Mouse (Mus musculus): ENCODE results near the gene Trpc4ap. TPM values are rescaled to one million over a fixed set of nuclear protein-coding genes. Genes with fewer than 3 reads are reported as not detected.

Trpc4ap gene
- total and polyA plus RNA-seq, 3 experiments = 57.4 to 110 (median 80.5) TPM

DNA sequence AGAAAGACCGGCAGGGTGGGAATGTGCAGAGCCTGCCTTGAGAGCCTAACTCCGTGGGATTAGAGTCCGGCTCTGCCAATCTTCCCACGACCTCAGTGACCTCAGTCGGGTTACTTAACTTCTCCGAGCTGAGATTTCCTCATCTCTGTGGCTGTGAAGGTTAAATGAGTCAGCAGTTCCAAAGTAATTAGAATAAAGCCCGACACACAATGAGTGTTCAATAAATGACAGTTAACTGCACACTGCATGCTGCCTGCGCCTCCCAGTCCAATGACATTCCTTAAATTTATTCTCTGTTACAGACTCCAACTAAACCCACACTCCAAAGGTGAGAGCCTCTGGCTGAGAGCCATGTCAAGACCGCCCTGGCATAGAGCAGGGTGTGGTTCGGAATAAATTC, 106.7 kb downstream of the Trpc4ap start:
- Histone ChIP-seq H3K4me1 (ENCODE audit: insufficient read depth, low read depth, low read length) (peaks cover 47% of the 10 kb centered on the region), H3K9me3 (replicated peaks) (no peaks in the 10 kb centered on the region), H3K36me3 (replicated peaks) (peaks cover 58% of the 10 kb centered on the region), H3K4me3 (ENCODE audit: low read depth, low read length) (no peak overlapping the region), H3K27me3 (ENCODE audit: insufficient read depth, low read length) (no peaks in the 10 kb centered on the region)
- TF ChIP-seq GATA2 (IDR thresholded peaks at IDR 0.05; ENCODE audit: borderline replicate concordance, low read depth, low read length) (no peak), GATA1 (IDR thresholded peaks at IDR 0.05; ENCODE audit: borderline replicate concordance, low read length) (no peak), POLR2AphosphoS5 (IDR thresholded peaks at IDR 0.05; ENCODE audit: insufficient replicate concordance, low read depth, low read length) (no peak), CTCF (IDR thresholded peaks at IDR 0.05; ENCODE audit: low read depth, low read length) (no peak), TAL1 (conservative IDR thresholded peaks at IDR 0.05; ENCODE audit: low read depth, low read length) (no peak)
- no peak for ATAC-seq (ENCODE audit: extremely low read depth, insufficient number of reproducible peaks, low FRiP score, poor library complexity, severe bottlenecking)
- DNase-seq (ENCODE audit: low spot score) = no peak

DNA sequence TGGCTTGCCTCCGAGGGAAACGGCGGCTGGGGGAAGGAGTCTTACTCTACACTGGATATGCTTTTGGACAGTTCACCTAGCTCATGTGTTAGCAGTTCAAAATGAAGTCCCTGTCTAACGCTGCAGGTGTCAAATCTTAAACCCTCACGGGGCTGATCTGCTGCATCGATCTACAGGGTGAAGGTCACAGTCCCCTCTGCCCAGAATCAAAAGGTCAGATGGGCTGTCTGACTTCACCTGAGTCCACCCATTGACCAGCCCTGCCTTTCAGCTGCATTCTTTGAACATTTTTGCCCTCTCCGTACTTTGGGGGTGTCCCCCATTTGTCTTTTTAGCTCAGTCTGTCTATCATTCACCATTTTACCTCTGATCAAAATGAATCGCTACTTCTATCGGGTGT, 107.1 kb downstream of the Trpc4ap start:
- peaks cover 56% of the 10 kb centered on the region for H3K36me3 ChIP-seq (replicated peaks)
- ATAC-seq (ENCODE audit: extremely low read depth, insufficient number of reproducible peaks, low FRiP score, poor library complexity, severe bottlenecking) (no peak), DNase-seq (ENCODE audit: low spot score) (no peak)
- no peak overlapping the region for H3K4me3 ChIP-seq (ENCODE audit: low read depth, low read length)
- H3K4me1 ChIP-seq (ENCODE audit: insufficient read depth, low read depth, low read length) = peaks cover 43% of the 10 kb centered on the region
- H3K27me3 ChIP-seq (ENCODE audit: insufficient read depth, low read length) = no peaks in the 10 kb centered on the region
- TF ChIP-seq TAL1 (conservative IDR thresholded peaks at IDR 0.05; ENCODE audit: low read depth, low read length) = no peak
- TF ChIP-seq POLR2AphosphoS5 (IDR thresholded peaks at IDR 0.05; ENCODE audit: insufficient replicate concordance, low read depth, low read length) = no peak
- no peak for TF ChIP-seq CTCF (IDR thresholded peaks at IDR 0.05; ENCODE audit: low read depth, low read length)
- no peak for TF ChIP-seq GATA1 (IDR thresholded peaks at IDR 0.05; ENCODE audit: borderline replicate concordance, low read length)
- no peak for TF ChIP-seq GATA2 (IDR thresholded peaks at IDR 0.05; ENCODE audit: borderline replicate concordance, low read depth, low read length)
- H3K9me3 ChIP-seq (replicated peaks) = no peaks in the 10 kb centered on the region

Other genes starting within 250 kb of the Trpc4ap start
- 89.8 and 99.2 TPM in 2 replicates for gene Ncoa6, start 218.5 kb downstream of the Trpc4ap start, total RNA-seq (2014; fragmentation: Nextera tagmentation)
- gene Ncoa6, start 218.5 kb downstream of the Trpc4ap start, total RNA-seq (2017) = 15.0 and 15.7 TPM in 2 replicates
- gene Ncoa6, start 218.5 kb downstream of the Trpc4ap start, polyA plus RNA-seq (2012) = 47.3 and 48.8 TPM in 2 replicates
- 56.9 and 66.9 TPM in 2 replicates for gene Acss2, start 174.4 kb downstream of the Trpc4ap start, total RNA-seq (2014; fragmentation: Nextera tagmentation)
- 69.8 and 78.6 TPM in 2 replicates for gene Acss2, start 174.4 kb downstream of the Trpc4ap start, total RNA-seq (2017)
- gene Acss2, start 174.4 kb downstream of the Trpc4ap start, polyA plus RNA-seq (2012) = 32.9 and 42.0 TPM in 2 replicates
- gene Ggt7, start 174.1 kb downstream of the Trpc4ap start, total RNA-seq (2014; fragmentation: Nextera tagmentation) = not detected in 2 replicates
- not detected in 2 replicates for gene Ggt7, start 174.1 kb downstream of the Trpc4ap start, total RNA-seq (2017)
- not detected in 2 replicates for gene Ggt7, start 174.1 kb downstream of the Trpc4ap start, polyA plus RNA-seq (2012)
- 7.3 and 10.6 TPM in 2 replicates for gene Gss, start 99.6 kb downstream of the Trpc4ap start, total RNA-seq (2014; fragmentation: Nextera tagmentation)
- 22.0 and 25.7 TPM in 2 replicates for gene Gss, start 99.6 kb downstream of the Trpc4ap start, total RNA-seq (2017)
- gene Gss, start 99.6 kb downstream of the Trpc4ap start, polyA plus RNA-seq (2012) = 14.6 and 16.5 TPM in 2 replicates
- 2.3 and 2.4 TPM in 2 replicates for gene Myh7b, start 81.2 kb downstream of the Trpc4ap start, total RNA-seq (2014; fragmentation: Nextera tagmentation)
- 1.4 and 1.7 TPM in 2 replicates for gene Myh7b, start 81.2 kb downstream of the Trpc4ap start, total RNA-seq (2017)
- gene Myh7b, start 81.2 kb downstream of the Trpc4ap start, polyA plus RNA-seq (2012) = 8.3 and 11.1 TPM in 2 replicates
- 36.9 and 42.3 TPM in 2 replicates for gene Edem2, start 37.1 kb upstream of the Trpc4ap start, total RNA-seq (2014; fragmentation: Nextera tagmentation)
- gene Edem2, start 37.1 kb upstream of the Trpc4ap start, total RNA-seq (2017) = 33.8 and 36.8 TPM in 2 replicates
- 38.3 and 48.3 TPM in 2 replicates for gene Edem2, start 37.1 kb upstream of the Trpc4ap start, polyA plus RNA-seq (2012)
- gene Gm17581, start 43.5 kb upstream of the Trpc4ap start, total RNA-seq (2014; fragmentation: Nextera tagmentation) = not detected in 2 replicates
- not detected in 2 replicates for gene Gm17581, start 43.5 kb upstream of the Trpc4ap start, total RNA-seq (2017)
- gene Gm17581, start 43.5 kb upstream of the Trpc4ap start, polyA plus RNA-seq (2012) = not detected in 2 replicates
- not detected in 2 replicates for gene Procr, start 58.7 kb upstream of the Trpc4ap start, total RNA-seq (2014; fragmentation: Nextera tagmentation)
- gene Procr, start 58.7 kb upstream of the Trpc4ap start, total RNA-seq (2017) = 0.12 and 1.5 TPM in 2 replicates
- gene Procr, start 58.7 kb upstream of the Trpc4ap start, polyA plus RNA-seq (2012) = 0.07 and 0.15 TPM in 2 replicates
- gene Mmp24, start 83.0 kb upstream of the Trpc4ap start, total RNA-seq (2014; fragmentation: Nextera tagmentation) = not detected in 2 replicates
- 0.05 and 0.12 TPM in 2 replicates for gene Mmp24, start 83.0 kb upstream of the Trpc4ap start, total RNA-seq (2017)
- gene Mmp24, start 83.0 kb upstream of the Trpc4ap start, polyA plus RNA-seq (2012) = not detected in 2 replicates
- 9.2 and 12.8 TPM in 2 replicates for gene BC029722, start 127.0 kb upstream of the Trpc4ap start, total RNA-seq (2014; fragmentation: Nextera tagmentation)
- gene BC029722, start 127.0 kb upstream of the Trpc4ap start, total RNA-seq (2017) = 19.0 and 20.4 TPM in 2 replicates
- gene BC029722, start 127.0 kb upstream of the Trpc4ap start, polyA plus RNA-seq (2012) = 36.3 and 45.0 TPM in 2 replicates
- gene Eif6, start 134.5 kb upstream of the Trpc4ap start, total RNA-seq (2014; fragmentation: Nextera tagmentation) = 261 and 324 TPM in 2 replicates
- gene Eif6, start 134.5 kb upstream of the Trpc4ap start, total RNA-seq (2017) = 91.5 and 148 TPM in 2 replicates
- gene Eif6, start 134.5 kb upstream of the Trpc4ap start, polyA plus RNA-seq (2012) = 251 and 369 TPM in 2 replicates
- gene Fam83c, start 142.5 kb upstream of the Trpc4ap start, total RNA-seq (2014; fragmentation: Nextera tagmentation) = not detected in 2 replicates
- gene Fam83c, start 142.5 kb upstream of the Trpc4ap start, total RNA-seq (2017) = 0.22 TPM in 1 of 2 replicates, not detected in the other
- not detected in 2 replicates for gene Fam83c, start 142.5 kb upstream of the Trpc4ap start, polyA plus RNA-seq (2012)
- gene Uqcc1, start 237.9 kb upstream of the Trpc4ap start, total RNA-seq (2014; fragmentation: Nextera tagmentation) = 27.8 and 29.9 TPM in 2 replicates
- gene Uqcc1, start 237.9 kb upstream of the Trpc4ap start, total RNA-seq (2017) = 35.8 and 39.1 TPM in 2 replicates
- gene Uqcc1, start 237.9 kb upstream of the Trpc4ap start, polyA plus RNA-seq (2012) = 4.2 TPM in 2 replicates
- gene Gm15557, start 248.3 kb upstream of the Trpc4ap start, total RNA-seq (2014; fragmentation: Nextera tagmentation) = 0.60 TPM in 1 of 2 replicates, not detected in the other
- 0.11 TPM in 1 of 2 replicates, not detected in the other for gene Gm15557, start 248.3 kb upstream of the Trpc4ap start, total RNA-seq (2017)
- 0.05 and 0.06 TPM in 2 replicates for gene Gm15557, start 248.3 kb upstream of the Trpc4ap start, polyA plus RNA-seq (2012)

Data from G1E (cell line).